Mouse (Mus musculus): ENCODE results near the gene Pde3a.

- no peak for TF ChIP-seq CTCF (IDR thresholded peaks at IDR 0.05; ENCODE audit: low read depth)
- TF ChIP-seq EP300 (optimal IDR thresholded peaks at IDR 0.05), result no peak
These were observed 225.2 kb downstream of the Pde3a start for GRCm38 (mm10) chr6:141474223-141474622.

Data from stomach, postnatal 0 days (tissue).